Mouse (Mus musculus): Measurements from ENCODE around the gene Gnao1. TPM values are rescaled to one million over a fixed set of nuclear protein-coding genes. Genes with fewer than 3 reads are reported as not detected.

Gene Gnao1
- total RNA-seq, 2 experiments from 2014 or later: 949 to 1,024 TPM

- intact Hi-C loops (cut with DNase I): no loop called here
- DNase-seq: no peak
Observed at GRCm38 (mm10) chr8:93938193-93938592, 128.4 kb downstream of the Gnao1 start.

GRCm38 (mm10) chr8:93940542-93941423 is 131.0 kb downstream of the Gnao1 start:
- intact Hi-C loops (cut with DNase I): no loop called here
- DNase-seq: no peak

GRCm38 (mm10) chr8:93941636-93942054 is 131.9 kb downstream of the Gnao1 start:
- intact Hi-C loops (cut with DNase I): no loop called here

GRCm38 (mm10) chr8:93945781-93946180 is 136.0 kb downstream of the Gnao1 start:
- intact Hi-C loops (cut with DNase I): no loop called here
- no peak for DNase-seq

More at GRCm38 (mm10) chr8:93941636-93942054, 131.9 kb downstream of the Gnao1 start:
- DNase-seq: peak; percentile 29

- intact Hi-C loops (cut with DNase I): no loop called here
- DNase-seq: no peak
Observed at GRCm38 (mm10) chr8:93946397-93946796, 136.6 kb downstream of the Gnao1 start.

- intact Hi-C loops (cut with DNase I): no loop called here
- no peak for DNase-seq
Observed at GRCm38 (mm10) chr8:93950133-93950532, 140.4 kb downstream of the Gnao1 start.

- no peak for DNase-seq
- intact Hi-C loops (cut with DNase I): no loop called here
Observed at GRCm38 (mm10) chr8:93952511-93952910, 142.7 kb downstream of the Gnao1 start.

- no peak for DNase-seq
- intact Hi-C loops (cut with DNase I): no loop called here
Observed at GRCm38 (mm10) chr8:93958402-93958801, 148.6 kb downstream of the Gnao1 start.

GRCm38 (mm10) chr8:93960909-93961308 is 151.1 kb downstream of the Gnao1 start:
- intact Hi-C loops (cut with DNase I): no loop called here
- no peak for DNase-seq

- intact Hi-C loops (cut with DNase I): no loop called here
- no peak for DNase-seq
Observed at GRCm38 (mm10) chr8:93968293-93968692, 158.5 kb downstream of the Gnao1 start.

- intact Hi-C loops (cut with DNase I): no loop called here
Observed at GRCm38 (mm10) chr8:93969626-93970340, 160.0 kb downstream of the Gnao1 start.

GRCm38 (mm10) chr8:93971451-93971850 is 161.7 kb downstream of the Gnao1 start:
- no peak for DNase-seq
- intact Hi-C loops (cut with DNase I): no loop called here

More at GRCm38 (mm10) chr8:93969626-93970340, 160.0 kb downstream of the Gnao1 start:
- no peak for DNase-seq

GRCm38 (mm10) chr8:93972211-93972610 is 162.4 kb downstream of the Gnao1 start:
- intact Hi-C loops (cut with DNase I): no loop called here
- no peak for DNase-seq

- DNase-seq: no peak
- intact Hi-C loops (cut with DNase I): no loop called here
Observed at GRCm38 (mm10) chr8:93972971-93973734, 163.4 kb downstream of the Gnao1 start.

GRCm38 (mm10) chr8:93973831-93974375 is 164.1 kb downstream of the Gnao1 start:
- no peak for DNase-seq
- intact Hi-C loops (cut with DNase I): no loop called here

GRCm38 (mm10) chr8:93974602-93975186 is 164.9 kb downstream of the Gnao1 start:
- intact Hi-C loops (cut with DNase I): no loop called here
- no peak for DNase-seq

- no peak for DNase-seq
- intact Hi-C loops (cut with DNase I): no loop called here
Observed at GRCm38 (mm10) chr8:93975358-93975757, 165.6 kb downstream of the Gnao1 start.

GRCm38 (mm10) chr8:93976446-93977211 is 166.9 kb downstream of the Gnao1 start:
- intact Hi-C loops (cut with DNase I): no loop called here
- DNase-seq: no peak

GRCm38 (mm10) chr8:93980141-93980540 is 170.4 kb downstream of the Gnao1 start:
- intact Hi-C loops (cut with DNase I): no loop called here
- DNase-seq: no peak

Data from left cerebral cortex, postnatal 4 days (tissue).